Mouse (Mus musculus) mature B cell (primary cell): ENCODE measurements around the gene Gdi2.
"Not testable (repeated sequence)": the region's sequence is repeated elsewhere in the genome, so short reads cannot be mapped to it uniquely, and the experiment has no call there.

Source experiments
- in situ Hi-C: fragments of 300-500 bp; cut with MboI; formaldehyde crosslinking; loops from 2 replicates; pipeline ENCODE4 v1.14.3; 2019

The Gdi2 gene

DNA sequence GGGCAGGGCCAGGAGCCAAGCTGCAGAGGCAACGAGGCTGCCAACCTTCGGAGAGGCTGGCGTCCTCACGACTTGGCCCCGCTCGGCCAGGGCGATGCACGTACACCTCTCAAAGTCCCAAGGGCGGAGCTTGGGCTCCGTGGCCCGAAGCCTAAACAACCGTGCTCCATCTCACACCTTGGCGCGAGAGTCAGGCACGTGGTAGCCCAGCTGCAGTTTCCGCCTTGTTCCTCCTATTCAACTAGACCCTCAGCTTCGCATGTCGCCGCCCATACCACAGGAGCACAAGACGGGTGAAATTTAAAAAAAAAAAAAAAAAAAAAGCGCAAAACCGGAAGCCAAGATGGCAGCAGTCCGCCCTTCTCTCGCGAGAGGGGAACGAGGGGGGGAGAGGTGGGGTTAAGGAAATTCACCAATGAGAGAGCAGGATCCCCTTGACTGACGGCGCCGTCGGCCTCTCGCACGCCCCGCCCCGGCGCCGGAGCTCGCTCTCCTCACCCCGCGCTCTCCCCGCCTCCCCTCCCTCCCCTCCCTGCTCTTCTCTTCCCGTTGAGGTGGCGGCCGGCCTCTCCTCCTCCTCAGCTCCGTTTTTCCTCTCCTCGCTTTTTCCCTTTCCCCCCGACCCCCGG, at the start of gene Gdi2:
Gene Gdi2, plus strand, starts transcription at position 470 of the 629 bp plus-strand sequence.
- in situ Hi-C loops, result no loop called here

DNA sequence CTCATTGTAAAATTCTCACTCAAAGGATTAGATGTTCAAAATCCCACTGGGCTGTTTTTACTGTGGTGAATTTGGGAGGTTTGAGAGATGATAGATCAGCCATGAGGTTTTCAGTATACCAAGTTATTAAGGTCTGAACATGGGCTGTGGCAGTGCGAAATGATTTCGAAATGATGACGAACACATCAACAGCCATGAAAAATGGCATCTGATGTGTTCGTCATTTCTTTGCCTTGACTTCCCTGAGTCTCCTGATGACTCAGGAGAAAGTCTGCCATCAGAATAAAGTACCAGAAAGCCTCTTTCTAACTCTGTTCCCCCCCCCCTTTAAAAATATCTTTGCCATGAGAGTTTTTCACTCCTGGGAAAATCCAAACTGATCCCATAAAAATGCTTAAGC, 42.3 kb upstream of the Gdi2 start:
- in situ Hi-C loops, result no loop called here

DNA sequence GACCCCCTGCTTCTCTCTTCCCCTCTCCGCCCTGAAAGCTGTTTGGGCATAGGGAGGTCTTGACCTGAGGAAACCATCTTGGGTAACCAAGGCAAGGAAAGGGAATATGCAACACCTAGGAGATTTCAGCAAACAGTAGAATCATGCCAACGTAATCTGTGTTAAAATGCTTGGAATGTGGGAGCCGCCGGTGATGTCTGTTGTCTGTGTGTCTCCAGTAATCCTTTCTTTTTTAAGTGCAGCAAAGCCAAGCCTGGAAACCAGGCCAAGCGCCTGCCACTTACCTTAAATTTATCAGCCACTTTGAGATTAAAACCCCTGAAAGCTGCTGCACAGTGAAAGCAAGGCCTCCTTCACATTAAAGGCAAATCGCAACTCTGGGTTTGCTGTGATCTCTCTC, 36.8 kb upstream of the Gdi2 start:
- in situ Hi-C loops, result not testable (repeated sequence)

DNA sequence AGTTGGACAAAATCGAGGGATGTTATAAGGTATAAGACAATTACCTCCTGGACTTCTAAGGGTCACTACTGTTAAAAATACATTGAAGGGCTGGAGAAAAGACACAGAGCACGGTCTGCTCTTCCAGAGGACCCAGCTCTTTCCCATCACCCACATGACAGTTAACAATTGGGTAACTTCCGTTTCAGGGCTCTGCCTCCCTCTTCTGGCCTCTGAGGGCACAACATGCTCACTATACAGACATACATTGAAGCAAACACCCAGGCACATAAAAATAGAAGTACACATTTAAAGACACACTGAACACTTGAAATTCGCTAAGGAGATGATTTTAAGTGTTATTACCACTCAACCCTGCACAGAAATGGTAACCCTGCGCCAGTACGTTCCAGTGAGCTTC, 22.5 kb upstream of the Gdi2 start:
- in situ Hi-C loops, result not testable (repeated sequence)

DNA sequence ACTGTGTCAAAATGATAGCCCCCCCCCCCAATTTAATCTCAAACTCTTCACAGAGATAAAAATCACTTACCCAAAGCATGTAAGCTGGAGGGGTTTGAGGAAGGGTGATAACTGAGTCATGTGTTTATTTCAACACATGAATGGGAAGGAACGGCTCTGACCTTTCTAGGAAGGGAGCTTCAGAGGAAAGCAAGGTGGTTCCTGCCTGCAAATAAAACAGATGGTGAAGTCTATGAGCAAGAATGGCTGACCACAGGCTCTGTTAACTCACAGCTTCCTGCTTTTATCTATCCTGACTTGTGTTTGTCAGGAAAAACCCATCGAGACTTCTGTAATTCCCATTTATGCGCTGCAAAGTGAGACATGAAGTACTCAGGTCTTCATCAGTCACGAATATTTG, 18.5 kb upstream of the Gdi2 start:
- in situ Hi-C loops, result not testable (repeated sequence)

DNA sequence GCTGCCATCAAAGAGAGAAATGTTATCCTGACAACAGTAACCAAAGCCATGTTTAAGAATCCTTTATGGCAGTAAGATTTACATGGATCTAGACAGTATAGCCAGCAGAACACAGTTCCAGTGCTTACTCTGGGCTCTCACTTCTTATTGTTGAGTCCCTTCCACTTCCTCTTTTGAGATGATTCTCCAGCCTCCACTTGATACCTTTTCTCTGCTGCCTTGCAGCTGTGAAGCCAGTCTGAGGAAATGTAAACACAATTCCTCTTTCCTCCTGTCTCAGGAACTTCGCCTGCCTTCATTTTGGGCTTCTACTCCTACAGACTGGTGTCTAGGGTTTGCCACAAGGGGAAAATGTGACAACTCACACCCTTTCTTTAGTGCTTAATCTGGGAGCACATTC, 17.9 kb upstream of the Gdi2 start:
- in situ Hi-C loops, result not testable (repeated sequence)

DNA sequence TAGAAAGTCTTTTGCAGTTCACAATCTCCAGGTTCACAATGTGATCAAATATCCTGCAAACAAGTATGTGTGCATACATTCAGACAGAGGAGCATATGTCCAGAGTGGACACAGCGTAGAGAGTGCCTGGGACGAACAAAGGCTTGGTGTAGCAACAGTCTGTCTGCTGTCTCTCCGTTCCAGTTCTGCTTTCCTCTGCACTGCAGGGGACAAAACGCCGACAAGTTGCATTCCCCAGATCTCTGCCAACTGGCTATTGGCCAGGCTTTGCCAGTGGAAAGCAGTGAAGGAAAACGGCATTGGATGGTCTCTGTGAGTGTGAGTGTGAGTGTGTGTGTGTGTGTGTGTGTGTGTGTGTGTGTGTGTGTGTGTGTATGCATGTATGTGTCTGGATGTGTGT, 14.4 kb upstream of the Gdi2 start:
- in situ Hi-C loops, result no loop called here

DNA sequence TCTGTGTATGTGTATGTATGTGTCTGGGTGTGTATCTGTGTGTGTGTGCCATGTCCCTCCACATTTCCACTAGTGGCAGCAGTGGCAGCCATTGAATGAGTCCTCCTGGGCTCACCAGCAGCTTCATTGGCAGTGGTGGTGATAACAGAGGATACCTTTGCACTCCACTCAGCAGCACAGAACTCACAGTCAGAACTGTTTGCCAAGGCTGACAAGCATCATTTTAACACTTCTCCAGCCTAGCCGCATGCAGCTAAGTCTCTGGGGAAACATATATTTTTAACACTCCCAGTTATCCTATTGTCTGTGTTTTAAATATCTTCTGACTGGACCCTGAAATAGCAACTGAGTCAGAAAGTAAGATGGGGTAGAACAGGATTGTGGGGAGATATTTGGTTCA, 13.9 kb upstream of the Gdi2 start:
- in situ Hi-C loops, result no loop called here

DNA sequence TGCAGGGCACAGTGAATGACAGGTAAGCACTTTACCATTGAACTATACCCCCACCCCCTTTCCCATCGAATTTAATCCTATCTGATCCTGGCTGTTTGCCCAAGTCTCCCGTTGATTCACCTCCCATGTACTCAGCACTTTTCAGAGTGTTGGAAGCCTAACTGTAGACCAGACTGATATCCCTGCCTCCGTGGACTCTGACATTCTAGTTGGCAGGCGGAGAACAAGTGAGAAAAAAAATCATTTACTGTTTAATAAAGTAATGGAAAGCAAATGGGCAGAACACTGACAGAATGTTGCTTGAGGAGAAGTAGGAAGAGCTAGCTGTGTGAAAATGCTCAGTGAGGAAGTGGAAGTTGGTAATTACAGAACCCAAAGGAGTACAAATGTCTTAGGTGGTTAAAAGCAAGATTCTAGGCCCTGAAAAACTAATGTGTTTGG, 12.2 kb upstream of the Gdi2 start:
- in situ Hi-C loops, result no loop called here

DNA sequence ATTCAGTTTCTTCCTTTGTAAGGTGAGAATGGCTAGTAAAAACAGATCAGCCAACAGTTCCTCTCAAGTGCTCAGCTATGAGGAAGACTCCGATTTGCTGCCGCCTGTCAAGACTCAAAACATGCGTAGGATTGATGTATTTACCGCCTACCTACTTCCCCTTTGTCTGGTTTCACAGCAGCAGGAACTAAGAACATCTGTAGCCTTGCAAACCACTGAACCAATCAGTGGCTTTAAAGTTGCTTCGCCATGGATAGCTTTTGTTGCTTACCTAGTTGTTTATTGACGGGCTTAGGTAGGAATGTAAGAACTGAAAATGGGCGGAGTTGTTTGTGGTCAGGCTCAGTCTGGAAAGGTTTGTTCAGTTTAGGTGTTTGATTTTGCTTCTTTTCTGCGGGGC, 11.5 kb upstream of the Gdi2 start:
- in situ Hi-C loops, result no loop called here

DNA sequence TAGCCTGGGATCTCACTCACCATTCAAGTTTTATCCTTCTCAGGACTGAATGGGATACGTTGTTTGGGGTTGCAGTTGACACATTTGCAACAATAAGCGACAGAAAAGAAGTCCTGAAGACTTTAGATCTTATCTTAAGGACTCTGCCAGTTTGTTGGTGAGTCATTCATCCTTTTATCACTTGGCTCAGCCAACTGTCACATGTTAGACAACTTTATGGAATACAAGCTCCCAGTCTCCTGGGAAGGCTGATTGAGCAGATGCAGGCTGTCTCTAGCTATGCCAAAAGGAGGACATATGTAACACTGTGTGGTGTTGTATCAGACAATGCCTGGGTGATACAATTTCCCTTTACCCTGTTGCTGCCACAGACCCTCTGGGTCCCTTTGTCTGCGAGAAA, 7.4 kb upstream of the Gdi2 start:
- in situ Hi-C loops, result no loop called here

DNA sequence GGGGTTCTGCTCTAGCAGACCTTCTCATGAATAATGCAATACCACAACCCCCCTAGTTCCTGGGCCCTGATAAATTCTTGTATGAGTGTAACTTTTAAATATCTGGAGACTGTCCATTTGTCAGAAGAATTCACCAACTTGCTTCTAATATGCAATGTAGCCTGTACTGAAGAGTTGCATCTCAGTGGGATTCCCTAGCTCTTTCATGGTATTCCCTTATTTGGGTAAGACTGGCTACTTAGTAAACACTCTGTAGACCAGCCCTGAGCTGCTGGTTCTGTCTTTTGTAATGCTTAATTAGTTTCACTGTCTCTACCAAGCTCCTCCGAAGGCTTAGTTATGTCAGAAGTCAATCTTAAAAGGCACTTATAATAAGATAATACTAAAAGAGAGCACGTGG, 6.7 kb upstream of the Gdi2 start:
- in situ Hi-C loops, result not testable (repeated sequence)

DNA sequence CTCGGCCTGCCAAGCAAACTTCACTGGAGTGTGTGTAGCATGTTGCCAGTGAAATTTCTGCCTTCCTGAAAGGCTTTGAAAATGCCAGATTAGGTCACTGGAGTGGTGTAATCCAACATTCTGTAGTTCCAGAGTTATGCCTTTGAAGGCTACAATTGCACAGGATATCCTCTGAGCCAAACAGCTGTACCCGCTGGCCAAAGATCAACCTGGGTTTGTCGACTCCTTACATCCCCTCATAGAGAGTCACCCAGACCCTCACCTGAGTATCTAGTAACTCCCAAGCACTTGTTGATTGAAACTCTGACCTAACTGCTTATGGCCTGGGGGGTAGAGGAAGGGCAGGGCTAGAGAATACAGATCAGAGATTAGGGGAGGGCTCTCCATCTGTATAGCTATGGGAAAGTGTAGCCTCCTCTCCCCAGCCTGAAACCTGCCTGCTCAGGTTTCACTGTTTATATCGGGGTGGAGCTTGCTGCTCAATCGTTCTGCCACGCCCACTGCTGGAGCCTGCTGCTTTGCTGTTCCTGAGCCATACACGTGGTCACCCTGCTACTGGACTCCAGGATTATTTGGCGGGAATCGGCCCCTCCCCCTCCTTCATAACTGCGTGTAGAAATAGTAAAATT, 6.1 kb upstream of the Gdi2 start:
- in situ Hi-C loops, result no loop called here

DNA sequence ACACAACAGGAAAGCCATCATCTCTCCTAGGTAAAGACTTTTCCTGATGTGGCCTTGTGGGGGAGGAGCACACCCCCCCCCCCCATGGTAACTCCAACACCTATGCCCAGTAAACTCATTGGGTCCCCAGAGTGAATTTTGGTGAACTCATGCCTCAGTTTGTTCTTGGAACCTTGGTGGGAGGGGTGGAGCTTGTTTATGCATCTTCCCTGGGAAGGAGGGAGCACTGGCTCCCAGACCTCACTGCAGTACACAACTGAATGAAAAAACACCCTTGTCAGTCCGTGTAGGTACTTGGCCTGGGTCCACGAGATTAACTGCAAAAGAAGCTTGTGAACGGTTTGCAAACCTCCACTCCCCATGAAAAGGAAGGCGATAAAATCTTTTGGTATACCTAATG, 5.4 kb upstream of the Gdi2 start:
- in situ Hi-C loops, result no loop called here

DNA sequence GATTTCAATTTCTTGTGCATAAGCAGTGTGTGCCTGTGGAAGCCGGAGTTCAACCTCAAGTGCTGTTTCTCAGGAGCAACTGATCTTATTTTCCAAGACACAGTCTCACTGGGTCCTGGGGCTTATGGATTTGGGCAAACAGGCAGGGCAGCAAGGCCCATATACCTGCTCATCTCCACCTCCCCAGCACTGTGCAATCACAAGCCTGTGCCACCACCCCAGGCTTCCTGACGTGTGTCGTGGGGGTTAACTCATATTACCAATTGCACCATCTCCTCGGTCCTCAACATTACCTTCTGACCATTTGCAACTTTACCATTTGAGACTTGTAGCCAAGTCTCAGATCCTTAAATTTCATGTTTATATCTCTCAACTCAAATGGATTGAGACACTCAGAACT, 3.7 kb upstream of the Gdi2 start:
- in situ Hi-C loops, result no loop called here

DNA sequence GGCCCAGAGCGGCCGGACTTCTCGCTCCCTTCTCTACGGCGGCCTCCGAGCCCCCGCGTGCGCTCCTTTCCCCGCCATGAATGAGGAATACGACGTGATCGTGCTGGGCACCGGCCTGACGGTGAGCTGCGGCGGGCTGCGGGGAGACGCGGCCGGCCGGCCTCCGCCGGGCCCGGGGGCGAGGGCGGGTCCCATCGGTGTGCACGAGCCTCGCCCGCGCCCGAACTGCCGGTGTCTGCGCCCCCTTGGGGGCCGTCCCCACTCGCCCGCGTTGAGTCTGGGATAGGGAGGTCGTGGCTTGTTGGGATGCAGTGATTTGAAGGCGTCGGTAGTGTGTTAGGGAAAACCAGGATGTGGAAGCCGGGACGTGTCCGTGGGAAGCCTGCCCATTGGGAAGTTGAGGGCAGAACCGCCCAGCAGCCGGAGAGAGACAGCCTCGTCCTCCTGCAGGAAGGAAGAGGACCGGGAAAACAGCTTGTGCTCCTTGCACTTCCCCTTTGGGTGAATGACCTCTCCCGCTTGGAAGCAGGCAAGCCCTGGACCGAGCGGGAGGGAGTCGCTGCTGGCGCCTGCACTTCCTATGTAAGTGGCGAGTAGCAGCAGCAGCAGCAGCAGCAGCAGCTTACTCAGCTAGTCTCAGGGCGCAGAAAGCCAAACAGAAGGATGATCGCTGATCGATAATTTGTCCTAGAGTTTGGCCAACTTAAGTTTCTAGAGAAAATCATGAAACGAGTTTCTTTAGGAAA, 533 bp downstream of the Gdi2 start:
- in situ Hi-C loops, result no loop called here

DNA sequence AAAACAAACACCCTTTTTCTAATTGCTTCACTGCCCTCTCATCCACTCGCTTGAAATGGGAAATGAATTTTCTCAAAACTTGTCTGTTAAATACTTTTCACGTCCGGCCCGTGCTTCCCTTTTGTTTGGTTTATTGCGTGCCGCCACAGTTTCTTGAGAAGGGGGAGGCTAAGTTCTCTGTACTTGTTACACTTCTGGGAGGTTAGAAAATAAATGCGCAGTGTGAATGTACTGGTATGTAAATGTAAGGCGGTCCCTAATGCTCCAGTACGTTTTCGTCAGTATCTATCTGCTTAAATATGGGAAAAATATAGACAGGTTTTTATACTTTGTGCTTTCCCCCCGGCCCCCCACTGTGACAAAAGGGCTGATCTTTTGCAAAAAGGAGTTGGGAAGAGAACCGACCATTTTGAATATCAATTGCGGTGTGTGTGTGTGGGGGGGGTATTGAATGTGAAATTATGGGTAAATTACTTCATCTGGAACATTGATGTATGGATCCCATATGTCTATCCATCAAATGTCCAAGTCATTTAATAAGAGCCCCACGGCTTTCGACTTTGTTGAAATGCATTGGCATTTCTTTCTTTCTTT, 1.2 kb downstream of the Gdi2 start:
- in situ Hi-C loops, result no loop called here

DNA sequence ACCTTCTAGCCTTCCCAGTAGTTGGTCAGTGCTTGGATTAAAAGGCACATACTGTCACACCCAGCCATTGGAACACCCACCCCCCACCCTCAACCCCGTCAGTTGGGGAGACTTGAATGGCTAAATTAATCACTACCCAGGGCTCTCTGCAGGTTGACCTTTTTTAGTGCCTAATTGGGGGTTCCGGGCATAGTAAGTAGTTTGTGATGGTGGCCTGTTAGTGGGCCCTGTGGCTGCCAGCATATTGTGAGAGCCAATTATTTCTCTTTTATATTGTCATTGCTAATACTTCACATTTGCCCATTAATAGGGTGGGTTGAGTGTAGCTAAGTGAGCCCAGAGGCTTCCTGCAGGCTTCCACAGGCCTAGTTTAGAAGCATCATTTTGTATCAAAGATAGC, 2.3 kb downstream of the Gdi2 start:
- in situ Hi-C loops, result no loop called here

DNA sequence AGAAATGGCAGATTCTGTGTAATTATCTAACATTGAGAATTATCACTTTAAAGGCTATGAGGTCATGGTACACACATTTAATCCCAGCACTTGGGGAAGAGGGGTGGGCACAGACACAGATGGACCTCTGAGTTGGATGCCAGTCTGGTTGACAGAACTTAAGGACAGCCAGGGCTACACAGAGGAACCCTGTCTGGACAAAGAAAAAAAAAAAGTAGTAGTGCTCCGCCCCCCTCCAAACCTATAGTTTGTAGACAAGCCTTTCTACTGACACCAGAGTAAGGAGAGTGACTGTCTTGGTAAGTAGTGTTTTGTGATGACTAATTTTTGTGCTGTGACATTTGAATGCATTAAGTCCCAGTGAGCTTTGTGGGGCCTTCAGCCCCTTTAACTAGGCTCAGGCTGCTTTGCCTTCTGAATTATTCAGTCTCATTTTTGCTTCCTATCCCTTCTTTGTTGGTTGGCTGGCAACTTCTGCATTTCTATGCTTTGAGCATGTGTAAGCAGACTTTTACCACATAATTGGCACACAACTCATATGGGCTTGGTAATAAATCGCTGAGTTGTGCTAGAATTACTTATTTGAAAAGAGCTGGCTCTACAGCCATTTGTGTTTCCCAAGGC, 3.4 kb downstream of the Gdi2 start:
- in situ Hi-C loops, result no loop called here

DNA sequence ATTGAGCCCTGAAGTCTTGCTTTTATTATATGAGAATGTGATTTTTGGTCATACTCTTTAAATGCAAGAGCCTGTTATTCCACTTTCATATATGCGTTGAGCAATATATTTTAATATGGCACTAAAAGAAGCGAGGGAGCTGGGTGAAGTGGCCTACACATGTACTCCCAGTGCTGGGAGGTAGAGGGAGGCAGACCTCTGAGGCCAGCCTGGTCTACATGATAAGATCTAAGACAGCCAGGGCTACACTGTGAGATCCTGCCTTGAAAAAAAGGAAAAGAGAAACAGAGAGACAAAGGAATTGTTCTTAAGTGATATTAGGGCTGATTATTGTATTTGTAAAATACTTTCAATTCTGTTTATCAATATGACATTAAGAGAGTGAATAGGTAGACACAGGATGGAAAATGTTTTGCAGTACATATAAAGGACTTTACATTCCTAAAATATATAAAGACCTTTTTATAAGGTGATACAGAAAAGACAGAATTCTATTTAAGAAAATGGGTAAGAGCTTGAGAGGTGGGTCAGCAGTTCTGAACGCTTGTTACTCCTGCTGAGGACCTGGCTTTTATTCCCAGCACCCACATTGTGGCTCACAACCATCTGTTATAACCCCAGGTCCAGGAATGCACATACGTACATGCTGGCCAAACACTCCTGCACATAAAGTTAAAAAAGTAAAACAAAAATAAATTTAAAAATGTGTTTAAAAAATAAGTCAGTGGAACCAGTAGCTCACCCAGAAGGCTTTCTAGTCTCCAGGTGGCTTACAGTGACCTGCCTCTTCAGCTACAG, 6.4 kb downstream of the Gdi2 start:
- in situ Hi-C loops, result no loop called here

DNA sequence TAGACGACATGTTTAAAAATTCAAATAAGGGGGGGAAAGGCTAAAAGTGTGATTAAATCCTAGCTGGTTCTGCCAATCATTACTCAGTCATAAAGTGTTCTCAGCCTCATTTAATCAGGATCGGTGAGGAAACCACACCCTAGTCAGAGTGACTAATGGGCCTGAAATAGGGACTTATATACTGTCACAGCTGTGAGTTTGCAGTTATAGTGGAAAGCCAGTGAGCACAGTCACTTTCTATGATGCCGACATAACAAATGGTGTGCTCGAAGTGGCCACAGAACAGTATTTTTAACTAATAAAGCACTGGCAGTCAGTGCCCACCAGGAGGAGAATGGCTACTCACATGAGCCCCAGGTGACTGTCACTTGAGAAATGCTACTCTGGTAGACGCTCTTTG, 7.1 kb downstream of the Gdi2 start:
- in situ Hi-C loops, result no loop called here

DNA sequence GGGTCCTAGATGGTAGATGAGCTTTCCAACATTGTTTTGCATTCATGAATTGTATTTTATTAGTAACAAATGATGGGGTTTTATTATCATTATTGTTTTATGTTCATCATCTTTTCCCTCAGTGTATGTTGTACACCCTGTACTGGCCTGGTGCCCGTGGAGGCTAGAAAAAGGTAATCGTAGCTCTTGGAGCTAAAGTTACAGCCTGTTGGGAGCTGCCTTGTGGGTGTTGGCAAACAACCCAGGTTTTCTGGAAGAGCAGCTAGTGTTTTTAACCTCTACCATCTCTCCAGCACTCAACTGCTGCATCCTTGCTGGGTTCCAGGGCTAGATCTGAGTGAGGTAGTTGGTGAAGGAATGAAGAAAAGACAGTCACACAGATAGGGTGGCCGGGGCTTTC, 9.5 kb downstream of the Gdi2 start:
- in situ Hi-C loops, result no loop called here
